Mouse (Mus musculus): ENCODE measurements around the gene Ptgdr2.

DNA sequence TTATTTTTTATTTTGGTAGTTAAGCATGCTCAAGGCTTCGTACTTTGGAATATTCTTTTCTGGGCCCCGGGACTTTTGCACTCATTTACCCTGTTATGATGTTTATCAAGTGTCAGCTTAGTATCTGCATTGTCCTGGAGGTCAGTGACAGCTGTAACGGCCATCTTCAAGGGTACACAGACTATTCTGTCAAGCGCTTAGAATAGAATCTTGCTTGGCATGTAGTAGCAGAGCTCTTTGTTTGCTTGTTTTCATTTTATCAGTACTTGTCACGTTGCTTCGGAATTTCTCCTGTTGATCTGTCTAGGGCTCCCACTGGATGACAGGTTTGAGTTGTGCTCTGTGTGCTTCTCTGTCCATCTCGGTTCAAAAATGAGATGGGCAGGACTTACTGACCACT is 40.1 kb upstream of the Ptgdr2 start:
- no peak for TF ChIP-seq CTCF (IDR thresholded peaks at IDR 0.05)
- no peak for TF ChIP-seq EP300 (IDR thresholded peaks at IDR 0.05)

All from lung, postnatal 0 days (tissue).